ENCODE assay signal across 8 mouse cellular contexts in the genomic region with DNA sequence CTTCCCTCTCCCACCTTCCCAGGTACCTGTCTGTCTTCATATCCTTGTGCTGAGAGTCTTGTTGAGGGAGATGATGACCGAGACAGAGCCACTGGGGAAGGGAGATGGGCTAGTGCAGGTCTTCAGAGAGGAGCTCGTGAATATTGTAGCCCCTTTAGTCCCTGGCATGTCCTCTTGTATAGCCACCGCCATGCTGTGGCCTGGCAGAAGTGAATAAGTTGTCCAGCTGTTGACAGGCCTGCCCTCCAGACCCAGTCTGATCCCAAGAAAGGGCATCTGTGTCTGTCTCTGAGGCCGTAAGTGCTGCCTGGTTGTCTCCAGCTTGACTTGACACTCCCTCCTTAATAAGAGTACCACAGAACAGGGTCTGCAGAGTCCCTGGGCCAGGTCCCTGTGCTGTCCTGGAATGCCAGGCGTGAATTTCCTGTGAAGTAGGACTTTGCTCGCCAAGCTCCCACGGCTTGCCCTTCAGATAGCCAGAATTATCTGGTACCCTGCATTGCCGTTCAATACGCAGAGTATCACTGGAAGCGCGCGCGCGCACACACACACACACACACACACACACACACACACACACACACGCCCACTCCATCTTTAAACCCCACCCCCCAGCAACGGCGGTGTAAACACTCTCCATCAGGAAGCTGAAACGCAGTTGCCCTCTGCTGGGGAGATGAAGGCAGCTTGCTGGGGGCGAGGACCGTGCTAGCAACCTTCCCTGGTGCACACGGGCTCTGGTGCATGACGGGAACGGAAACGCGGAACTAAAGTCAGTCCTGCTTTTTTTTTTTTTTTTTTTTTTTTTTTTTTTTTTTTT.
DNase-seq lines count a peak whose midpoint lies in the region; ATAC-seq and TF ChIP-seq lines count a peak whose summit lies in the region.

No protein-coding gene starts in this region.

- no peaks in the 10 kb centered on the region for H3K36me3 ChIP-seq in hindbrain, embryonic 16.5 days (ENCODE audit: control insufficient read depth, insufficient read depth, low read length)

- H3K4me1 ChIP-seq in hindbrain, embryonic 16.5 days (ENCODE audit: control insufficient read depth, insufficient read depth, low read depth, low read length): peaks cover 10% of the 10 kb centered on the region

- H3K4me3 ChIP-seq in hindbrain, embryonic 16.5 days (ENCODE audit: low read length): peak overlapping the region; percentile 45

- in situ Hi-C loops in Patski (cut with MboI; ENCODE audit: low pct_unique_long_range_greater_than_20kb): no loop called here

- H3K27ac ChIP-seq in hindbrain, embryonic 16.5 days (ENCODE audit: low read depth, low read length): peak overlapping the region; percentile 69

- DNase-seq in Patski (ENCODE audit: low read depth, low spot score): peak; percentile 34
- DNase-seq in cerebellum, postnatal 14 days: peak; percentile 82
- DNase-seq in gastrocnemius, adult 18-20 months (ENCODE audit: low spot score): peak; percentile 84
- peak; percentile 65 to 79 for DNase-seq in left cerebral cortex, adult 18-20 months (ENCODE audit: low spot score in 2 of 2)
- peak; percentile 93 to 95 for DNase-seq in lung, postnatal 4 days
- peak; percentile 84 to 85 for DNase-seq in right cerebral cortex, adult 2 months (ENCODE audit: low spot score in 2 of 2)
- peak; percentile 52 for DNase-seq in urinary bladder, postnatal 10 days (ENCODE audit: low spot score)

- 12% methylated on average over 19 of the region's 25 CpGs for WGBS in hindbrain, embryonic 16.5 days

- no peaks in the 10 kb centered on the region for H3K9me3 ChIP-seq in hindbrain, embryonic 16.5 days (ENCODE audit: control insufficient read depth, low read length)

- H3K27me3 ChIP-seq in Patski: no peaks in the 10 kb centered on the region
- no peaks in the 10 kb centered on the region; the same call in 1 of the 2 replicates for H3K27me3 ChIP-seq in hindbrain, embryonic 16.5 days (replicated peaks; ENCODE audit: control insufficient read depth, insufficient read depth, low read length)

- peak; percentile 24 for ATAC-seq in Patski
- peak; percentile 95 for ATAC-seq in hindbrain, embryonic 16.5 days

- H3K4me2 ChIP-seq in hindbrain, embryonic 16.5 days (ENCODE audit: low read length): peak overlapping the region; percentile 81

- POLR2A ChIA-PET in Patski (lab: Charles Lee): no interaction called here

- CTCF ChIA-PET in Patski (lab: Charles Lee): no interaction called here

- H3K9ac ChIP-seq in hindbrain, embryonic 16.5 days (ENCODE audit: low read depth, low read length): peak overlapping the region; percentile 33

- peak; percentile 51 for TF ChIP-seq CTCF in Patski (IDR thresholded peaks at IDR 0.05)

Comparison
In these comparisons a context has a peak if more than half of its experiments do, and no peak if none do; other contexts are left out.
1. Peak in every context shown above with its lines: DNase-seq, ATAC-seq, H3K4me3 ChIP-seq and H3K27ac ChIP-seq.
2. DNase-seq: peak in every context shown above with its lines; median percentile 94 in lung, postnatal 4 days; 84 in right cerebral cortex, adult 2 months; 84 in gastrocnemius, adult 18-20 months; 82 in cerebellum, postnatal 14 days; 72 in left cerebral cortex, adult 18-20 months; 52 in urinary bladder, postnatal 10 days; 34 in Patski.